Mouse (Mus musculus): ENCODE measurements around the gene Gphn.
A peak's percentile ranks its signal among the peaks of the same experiment; 100 is the strongest.
"Not testable (repeated sequence)": the region's sequence is repeated elsewhere in the genome, so short reads cannot be mapped to it uniquely, and the experiment has no call there.

Gphn gene

DNA sequence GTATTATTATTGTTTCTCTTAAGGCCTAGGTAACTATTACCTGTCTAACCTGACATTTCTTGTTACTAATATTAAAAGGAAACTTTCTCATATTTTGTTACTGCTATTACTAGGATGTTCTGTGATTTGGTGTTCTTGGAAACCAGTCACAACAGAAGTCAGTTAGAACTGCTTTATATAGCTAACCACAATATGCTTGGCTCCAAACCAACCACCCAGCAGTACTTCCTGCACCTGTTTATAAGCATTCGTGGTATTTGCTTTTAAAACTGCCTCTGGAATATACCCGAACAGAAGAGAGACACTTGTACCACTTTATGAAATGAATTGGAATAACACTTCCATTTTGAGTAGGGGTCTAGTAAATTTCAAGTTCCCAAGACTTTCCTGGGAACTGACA is 130.3 kb downstream of the Gphn start:
- DNase-seq (ENCODE audit: low read depth): no peak

GRCm38 (mm10) chr12:78389267-78389666 is 163.1 kb downstream of the Gphn start:
- no peak for DNase-seq (ENCODE audit: low read depth)

DNA sequence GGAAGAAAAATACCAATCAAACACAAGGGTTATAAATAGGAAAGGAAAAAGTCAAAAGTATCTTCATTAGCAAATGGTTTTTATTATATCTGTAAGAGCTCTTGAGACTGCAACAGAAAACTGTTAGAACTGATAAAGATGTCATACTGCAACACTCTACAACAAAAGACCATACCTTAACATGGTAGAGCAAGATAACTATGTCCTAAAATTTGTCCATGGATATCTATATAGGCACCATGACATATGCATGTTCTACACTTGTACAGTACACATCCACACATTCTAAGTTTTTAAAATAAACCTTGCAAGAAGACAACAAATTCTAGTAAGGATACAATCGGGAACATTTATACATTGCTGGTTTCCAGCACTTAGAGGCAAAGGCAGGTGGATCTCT is 169.1 kb downstream of the Gphn start:
- DNase-seq (ENCODE audit: low read depth): no peak

DNA sequence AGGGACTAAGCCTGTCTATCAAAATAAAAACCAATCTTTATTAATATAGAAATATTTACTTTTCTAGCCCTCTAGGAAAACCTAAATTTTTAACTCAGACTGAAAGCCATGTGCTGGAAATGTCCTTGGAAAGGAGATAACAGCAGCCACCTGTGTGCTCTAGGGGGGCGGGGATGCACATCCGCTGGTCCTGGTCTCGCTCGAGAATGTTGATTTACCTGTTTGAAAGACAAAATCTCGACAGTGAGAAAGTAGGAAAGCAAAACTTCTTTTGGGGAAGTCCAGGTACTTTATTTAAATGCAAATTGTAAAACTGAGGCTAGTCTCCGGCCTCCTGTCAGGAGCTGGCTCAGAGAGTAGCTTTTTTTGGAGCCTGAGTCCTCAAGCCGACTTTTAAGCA is 181.3 kb downstream of the Gphn start:
- DNase-seq (ENCODE audit: low read depth): not testable (repeated sequence)

GRCm38 (mm10) chr12:78522176-78522575 is 296.0 kb downstream of the Gphn start:
- DNase-seq (ENCODE audit: low read depth): no peak

- DNase-seq (ENCODE audit: low read depth): no peak
Observed at GRCm38 (mm10) chr12:78522804-78523394, 296.7 kb downstream of the Gphn start.

- DNase-seq (ENCODE audit: low read depth): not testable (repeated sequence)
Observed at GRCm38 (mm10) chr12:78537590-78537989, 311.4 kb downstream of the Gphn start.

- no peak for DNase-seq (ENCODE audit: low read depth)
Observed at GRCm38 (mm10) chr12:78550913-78551312, 324.7 kb downstream of the Gphn start.

- no peak for DNase-seq (ENCODE audit: low read depth)
Observed at GRCm38 (mm10) chr12:78631816-78632215, 405.6 kb downstream of the Gphn start.

DNA sequence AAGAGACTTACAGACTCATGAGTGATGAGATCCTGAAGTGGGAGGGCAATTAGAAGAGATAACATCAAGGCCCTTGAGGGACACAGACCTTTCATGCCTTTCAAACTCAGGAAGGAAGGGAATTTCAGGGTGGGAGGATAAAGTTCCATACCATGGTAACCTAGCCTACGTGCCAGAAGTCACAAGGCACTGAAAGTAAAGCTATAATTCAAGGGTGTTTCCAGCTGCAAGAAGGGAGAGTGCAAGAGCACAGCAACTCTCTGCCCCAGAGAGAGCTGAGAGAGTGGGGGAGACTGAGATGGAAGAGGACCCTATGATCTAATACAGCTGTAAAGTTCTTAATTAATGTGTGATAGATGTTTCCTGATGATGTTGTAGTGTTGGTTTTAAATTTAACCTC is 413.3 kb downstream of the Gphn start:
- DNase-seq (ENCODE audit: low read depth): peak; percentile 9

GRCm38 (mm10) chr12:78640086-78640485 is 413.9 kb downstream of the Gphn start:
- peak; percentile 71 for DNase-seq (ENCODE audit: low read depth)

- no peak for DNase-seq (ENCODE audit: low read depth)
Observed at GRCm38 (mm10) chr12:78641220-78641619, 415.0 kb downstream of the Gphn start.

GRCm38 (mm10) chr12:78643691-78644090 is 417.5 kb downstream of the Gphn start:
- DNase-seq (ENCODE audit: low read depth): no peak

GRCm38 (mm10) chr12:78645282-78645681 is 419.1 kb downstream of the Gphn start:
- no peak for DNase-seq (ENCODE audit: low read depth)

DNA sequence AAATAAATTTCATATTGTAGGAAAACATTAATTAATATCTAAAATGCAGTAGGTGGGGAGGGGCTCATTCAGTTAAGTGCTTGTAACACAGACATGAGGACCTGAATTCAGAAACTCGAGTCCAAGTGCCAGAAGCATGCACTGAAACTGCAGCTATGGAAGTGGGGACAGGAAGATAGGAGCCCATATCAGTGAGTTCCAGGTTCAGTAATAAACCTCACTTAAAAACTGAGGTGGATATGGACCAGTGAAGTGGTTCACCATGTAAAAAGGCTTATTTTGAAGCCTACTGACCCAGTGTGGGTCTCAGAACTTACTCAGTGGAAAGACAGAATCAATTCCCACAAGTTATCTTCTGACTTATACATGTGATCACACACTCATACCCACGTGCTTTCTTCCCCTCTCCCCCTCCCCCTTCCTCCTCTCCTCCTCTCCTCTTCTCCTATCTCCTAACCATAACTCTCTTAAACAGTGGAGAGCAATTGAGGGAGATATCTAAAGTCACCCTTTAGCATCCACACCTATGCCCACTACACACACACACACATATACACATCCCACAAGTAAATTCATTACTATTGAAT is 433.6 kb downstream of the Gphn start:
- no peak for DNase-seq (ENCODE audit: low read depth)

- no peak for DNase-seq (ENCODE audit: low read depth)
Observed at GRCm38 (mm10) chr12:78678101-78678806, 452.1 kb downstream of the Gphn start.

DNA sequence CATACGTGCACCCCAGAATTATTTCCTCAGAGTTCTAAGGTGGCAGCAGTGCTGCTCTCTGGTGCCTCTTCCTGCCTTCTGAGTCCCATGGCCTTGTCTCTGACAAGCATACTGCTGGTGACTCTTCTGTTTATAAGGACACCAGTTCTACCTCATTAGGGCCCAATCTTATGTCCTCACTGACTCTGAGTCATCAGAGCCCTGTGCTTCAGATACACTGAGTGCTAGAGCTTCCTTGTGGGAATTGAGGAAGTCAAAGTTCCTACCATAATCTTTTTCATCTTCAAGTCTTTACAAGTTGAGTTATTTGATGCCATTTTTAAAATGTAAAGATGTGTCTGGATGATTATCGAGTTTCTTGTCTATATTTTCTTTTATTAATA is 452.6 kb downstream of the Gphn start:
- DNase-seq (ENCODE audit: low read depth): no peak

DNA sequence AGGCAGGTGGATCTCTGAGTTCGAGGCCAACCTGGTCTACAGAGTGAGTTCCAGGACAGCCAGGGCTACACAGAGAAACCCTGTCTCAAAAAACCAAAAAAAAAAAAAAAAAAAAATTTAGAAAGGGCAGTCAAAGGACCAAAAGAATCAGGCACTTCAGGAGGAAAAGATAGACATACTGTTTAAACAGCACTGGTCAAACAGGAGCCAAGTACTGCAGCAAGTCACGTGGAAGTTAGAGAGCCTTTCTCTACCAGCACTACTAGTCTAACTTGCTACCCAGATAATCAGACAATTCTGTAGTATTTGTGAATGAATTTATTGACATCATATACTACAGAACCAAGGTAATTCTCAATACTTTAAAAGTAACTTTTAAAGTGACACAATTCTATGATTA is 454.9 kb downstream of the Gphn start:
- DNase-seq (ENCODE audit: low read depth): no peak

GRCm38 (mm10) chr12:78682279-78682678 is 456.1 kb downstream of the Gphn start:
- no peak for DNase-seq (ENCODE audit: low read depth)

DNA sequence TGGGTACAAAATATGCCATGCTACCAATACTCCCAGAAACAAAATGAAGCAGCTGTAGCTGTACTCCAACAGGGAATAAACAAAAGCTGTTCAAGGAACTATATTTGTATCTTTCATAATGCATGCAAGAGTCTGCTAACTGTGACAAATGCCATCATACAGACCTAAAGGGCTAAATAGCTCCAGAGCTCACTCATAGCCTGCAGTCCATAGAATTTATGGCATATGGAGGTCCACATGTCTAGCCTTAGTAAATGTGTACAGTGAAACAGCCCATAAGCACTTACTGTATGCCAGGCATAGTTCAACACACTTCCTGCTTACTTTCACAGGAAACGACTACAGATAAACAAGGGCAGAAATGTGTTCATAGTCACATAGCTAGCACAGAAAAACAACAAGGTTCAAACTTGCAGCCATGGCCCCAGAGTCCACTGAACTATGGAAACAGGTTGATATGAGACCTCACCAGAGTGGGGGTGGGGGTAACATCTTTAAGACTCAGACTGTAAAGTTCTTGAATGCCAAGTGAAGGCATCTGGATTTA is 459.6 kb downstream of the Gphn start:
- DNase-seq (ENCODE audit: low read depth): no peak

GRCm38 (mm10) chr12:78688876-78689275 is 462.7 kb downstream of the Gphn start:
- no peak for DNase-seq (ENCODE audit: low read depth)

DNA sequence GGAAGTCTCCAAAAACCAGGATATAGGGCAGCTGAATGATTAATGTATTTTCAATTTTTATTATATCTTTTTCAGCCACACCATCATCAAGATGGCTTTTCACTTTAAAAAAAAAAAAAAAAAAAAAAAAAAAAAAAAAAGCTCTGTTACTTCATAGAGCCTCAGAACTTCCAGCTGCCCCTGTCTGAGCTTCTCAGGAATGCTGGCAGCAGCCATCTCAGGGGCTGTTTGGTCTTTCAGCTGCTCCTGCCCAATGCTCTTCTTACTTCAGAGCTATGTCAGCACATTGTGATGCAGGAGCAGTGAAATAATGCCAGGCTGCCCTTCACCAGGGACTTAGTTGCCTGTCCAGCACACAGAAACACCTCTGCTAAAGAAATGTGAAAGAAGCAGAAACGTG is 465.1 kb downstream of the Gphn start, which contains the start of gene Fam71d:
Fam71d (plus strand) TSS at position 211 of the 400 bp plus-strand sequence.
- DNase-seq (ENCODE audit: low read depth): no peak

- DNase-seq (ENCODE audit: low read depth): peak; percentile 20
Observed at GRCm38 (mm10) chr12:78693281-78693680, 467.1 kb downstream of the Gphn start.
